Mouse (Mus musculus) CH12.LX (cell line): ENCODE results near the gene Otud7b. TPM values are rescaled to one million over a fixed set of nuclear protein-coding genes. Genes with fewer than 3 reads are reported as not detected.

Experiments
- DNase-seq: peaks from one replicate; pipeline ENCODE4 v3.0.0-alpha.2; 2013; ENCODE audit errors: extremely low read depth
- H3K27ac ChIP-seq: 2 replicates; pipeline ENCODE4 v1.5.1; 2012; ENCODE audit warnings: low read depth, mild to moderate bottlenecking, control low read depth, moderate library complexity; ENCODE audit not compliant: insufficient read depth
- H3K27me3 ChIP-seq: replicated peaks from 2 replicates; pipeline ENCODE3; 2012; ENCODE audit warnings: inconsistent platforms
- H3K36me3 ChIP-seq, 2 experiments: replicated peaks in 1 of 2; 2 replicates each; pipeline versions ENCODE3 to v1.6.1; 2012; ENCODE audit warnings: inconsistent platforms in 1 of 2, low read length in 1 of 2, mild to moderate bottlenecking in 1 of 2, mixed read lengths in 1 of 2, moderate library complexity in 1 of 2; ENCODE audit not compliant: control insufficient read depth in 1 of 2, insufficient read depth in 1 of 2
- H3K4me1 ChIP-seq, 2 experiments: 2 replicates each; pipeline ENCODE4 v1.6.1; 2012; ENCODE audit warnings: inconsistent platforms in 1 of 2, moderate library complexity in 1 of 2; ENCODE audit not compliant: insufficient read depth in 2 of 2, control insufficient read depth in 1 of 2
- H3K4me2 ChIP-seq: 2 replicates; pipeline ENCODE4 v1.6.1; 2012; ENCODE audit warnings: low read depth, mild to moderate bottlenecking, control low read depth; ENCODE audit not compliant: poor library complexity, insufficient read depth, severe bottlenecking
- H3K4me3 ChIP-seq, 3 experiments: fragments of 150-350 bp in 1 of 3; sonication (generic) in 1 of 3; replicated peaks in 1 of 3; 2 replicates each; pipeline versions ENCODE3 to v1.5.1; 2011 to 2012; ENCODE audit warnings: low read depth in 2 of 3, low read length in 2 of 3, mild to moderate bottlenecking in 2 of 3, moderate library complexity in 2 of 3, control low read depth in 1 of 3, improper control_type of control experiment in 1 of 3, inconsistent platforms in 1 of 3, mixed read lengths in 1 of 3; ENCODE audit not compliant: poor library complexity in 1 of 3
- H3K79me2 ChIP-seq: replicated peaks from 2 replicates; pipeline ENCODE4 v1.6.1; 2012; ENCODE audit warnings: mild to moderate bottlenecking, moderate library complexity; ENCODE audit not compliant: control insufficient read depth, poor library complexity, insufficient read depth, severe bottlenecking; ENCODE audit errors: extremely low read depth
- H3K9ac ChIP-seq: 2 replicates; pipeline ENCODE4 v1.6.1; 2012; ENCODE audit warnings: low read depth, mild to moderate bottlenecking, control low read depth, moderate library complexity; ENCODE audit not compliant: insufficient read depth
- H3K9me3 ChIP-seq: replicated peaks from 2 replicates; pipeline ENCODE3; 2012; ENCODE audit warnings: low read length, inconsistent platforms, mixed read lengths
- BHLHE40 ChIP-seq: IDR thresholded peaks from 2 replicates; pipeline ENCODE4 v1.6.1; 2011; ENCODE audit warnings: mild to moderate bottlenecking, low read depth, low read length, improper control_type of control experiment
- E2F4 ChIP-seq: IDR thresholded peaks from 2 replicates; pipeline ENCODE4 v1.6.1; 2011; ENCODE audit warnings: low read depth, low read length, improper control_type of control experiment; ENCODE audit not compliant: insufficient replicate concordance
- ETS1 ChIP-seq: conservative IDR thresholded peaks from 2 replicates; pipeline ENCODE4 v1.6.1; 2012; ENCODE audit warnings: low read depth, mild to moderate bottlenecking, inconsistent platforms, low read length, improper control_type of control experiment, moderate library complexity
- GABPA ChIP-seq: IDR thresholded peaks from 2 replicates; pipeline ENCODE4 v1.6.1; 2012; ENCODE audit warnings: low read depth, low read length, improper control_type of control experiment, inconsistent platforms; ENCODE audit not compliant: insufficient replicate concordance
- HCFC1 ChIP-seq: IDR thresholded peaks from 2 replicates; pipeline ENCODE4 v1.6.1; 2012; ENCODE audit warnings: low read depth, mild to moderate bottlenecking, inconsistent platforms, low read length, improper control_type of control experiment
- IRF4 ChIP-seq: IDR thresholded peaks from 2 replicates; pipeline ENCODE4 v1.6.1; 2014; ENCODE audit warnings: low read depth, mild to moderate bottlenecking, inconsistent platforms, low read length, improper control_type of control experiment
- MAFK ChIP-seq: IDR thresholded peaks from 2 replicates; pipeline ENCODE4 v1.6.1; 2011; ENCODE audit warnings: low read length, improper control_type of control experiment; ENCODE audit not compliant: insufficient replicate concordance
- MAX ChIP-seq: IDR thresholded peaks from 2 replicates; pipeline ENCODE4 v1.6.1; 2011; ENCODE audit warnings: low read length, improper control_type of control experiment
- MYC ChIP-seq: IDR thresholded peaks from 2 replicates; pipeline ENCODE4 v1.6.1; 2011; ENCODE audit warnings: low read depth, mild to moderate bottlenecking, improper control_type of control experiment, low read length
- NELFE ChIP-seq: IDR thresholded peaks from 2 replicates; pipeline ENCODE4 v1.6.1; 2011; ENCODE audit warnings: low read depth, low read length, improper control_type of control experiment
- NRF1 ChIP-seq: IDR thresholded peaks from 2 replicates; pipeline ENCODE4 v1.6.1; 2014; ENCODE audit warnings: low read depth, mild to moderate bottlenecking, inconsistent platforms, low read length, improper control_type of control experiment, moderate library complexity
- SIN3A ChIP-seq: IDR thresholded peaks from 2 replicates; pipeline ENCODE4 v1.6.1; 2012; ENCODE audit warnings: low read length, improper control_type of control experiment, inconsistent platforms
- TBP ChIP-seq: conservative IDR thresholded peaks from 2 replicates; pipeline ENCODE4 v1.6.1; 2011; ENCODE audit warnings: low read depth, low read length, improper control_type of control experiment
- UBTF ChIP-seq: IDR thresholded peaks from 2 replicates; pipeline ENCODE4 v1.6.1; 2012; ENCODE audit warnings: low read depth, mild to moderate bottlenecking, inconsistent platforms, low read length, improper control_type of control experiment, moderate library complexity
- USF1 ChIP-seq: IDR thresholded peaks from 2 replicates; pipeline ENCODE4 v1.6.1; 2014; ENCODE audit warnings: low read depth, mild to moderate bottlenecking, inconsistent platforms, low read length, improper control_type of control experiment
- USF2 ChIP-seq: conservative IDR thresholded peaks from 2 replicates; pipeline ENCODE4 v1.6.1; 2011; ENCODE audit warnings: low read depth, low read length, improper control_type of control experiment
- ZC3H11A ChIP-seq: IDR thresholded peaks from 2 replicates; pipeline ENCODE4 v1.6.1; 2012; ENCODE audit warnings: low read depth, mild to moderate bottlenecking, inconsistent platforms, low read length, improper control_type of control experiment
- ZKSCAN1 ChIP-seq: IDR thresholded peaks from 2 replicates; pipeline ENCODE4 v1.6.1; 2012; ENCODE audit warnings: low read depth, inconsistent platforms, low read length, improper control_type of control experiment, borderline replicate concordance
- dilution Hi-C: fragments of 300-500 bp; cut with MboI; formaldehyde crosslinking; loops from 2 replicates; pipeline ENCODE4 v1.14.3; 2020; ENCODE audit warnings: low sequenced_read_pairs; ENCODE audit not compliant: extremely low pct_unique_long_range_greater_than_20kb, extremely low pct_ligation_motif_present
- in situ Hi-C: fragments of 300-500 bp; cut with MboI; formaldehyde crosslinking; loops from 3 replicates; pipeline ENCODE4 v1.14.3; 2019; ENCODE audit warnings: low sequenced_read_pairs, low pct_ligation_motif_present, low pct_unique_long_range_greater_than_20kb, mixed read lengths
- polyA plus RNA-seq: library from polyadenylated mRNA; unstranded; fragments of >175 nt; gene quantifications from 2 replicates; pipeline ENCODE4 v1.2.1, GENCODE M21; 2012; ENCODE audit warnings: low read depth; ENCODE audit not compliant: insufficient read length
- total RNA-seq, 2 experiments: library from RNA; depleted of rRNA; stranded (reverse); fragments of 300-350 nt in 1 of 2; fragments of >200 nt in 1 of 2; gene quantifications; 2 replicates each; pipeline ENCODE4 v1.2.3; 2012 to 2014

Otud7b gene
- total and polyA plus RNA-seq, 3 experiments = 12.3 to 17.7 (median 14.9) TPM

DNA sequence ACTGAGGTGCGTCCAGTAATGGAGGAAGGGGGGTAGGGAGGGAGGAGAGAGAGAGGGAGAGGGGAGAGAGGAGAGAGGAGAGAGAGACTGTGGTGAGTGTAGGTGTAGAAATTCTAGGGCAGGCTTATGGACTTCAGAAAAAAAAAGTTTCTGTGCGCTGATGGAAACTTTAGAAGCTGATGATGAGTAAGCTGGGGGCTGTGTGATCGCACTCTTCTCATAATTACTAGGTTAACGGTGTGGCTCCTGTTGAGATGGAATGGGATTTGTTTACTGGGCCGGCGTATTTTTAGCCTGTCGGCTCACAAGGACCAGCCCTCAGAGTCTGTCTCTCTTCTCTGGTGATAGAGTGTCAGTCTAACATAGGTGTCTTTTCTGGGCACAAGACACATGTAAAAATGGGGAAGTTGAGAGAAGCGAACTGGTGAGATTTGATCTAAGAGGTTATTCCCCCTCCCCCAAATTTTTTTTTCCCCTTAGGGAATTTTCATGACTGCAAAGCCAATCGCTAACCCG lies 963 bp downstream of the Otud7b start (continued):
- TF ChIP-seq USF1 (no peak), ZKSCAN1 (no peak), MAFK (no peak), SIN3A (peak; percentile 30; the same call in 1 of the 2 replicates), MYC (peak; percentile 77), NELFE (no peak), USF2 (no peak), MAX (0 out of 2 replicates have a peak, but pooled peaks have one; percentile 63), TBP (0 out of 2 replicates have a peak, but pooled peaks have one; percentile 43), UBTF (no peak)

DNA sequence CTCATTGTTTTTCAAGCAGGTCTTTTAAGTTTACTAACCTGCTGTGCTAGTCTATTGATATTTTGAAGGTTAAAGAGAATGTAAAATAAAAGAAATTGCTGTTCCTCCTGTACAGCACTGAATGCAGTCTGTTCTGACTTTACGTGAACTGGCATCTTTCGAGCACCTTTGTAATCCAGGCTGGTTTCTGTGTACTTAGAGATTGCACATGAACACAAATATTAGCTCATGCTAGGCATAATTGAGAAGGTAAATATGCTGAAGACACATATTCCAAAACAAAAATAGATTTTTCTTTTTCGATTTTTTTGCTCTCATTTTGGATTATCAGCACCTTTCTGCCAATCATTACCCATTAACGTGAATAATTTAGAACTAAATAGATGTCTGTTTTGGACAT lies 1.8 kb downstream of the Otud7b start:
- dilution Hi-C loops = no loop called here
- Histone ChIP-seq H3K27me3 (no peaks in the 10 kb centered on the region), H3K4me3 (peak overlapping the region in 2 of 3 experiments; percentile 81 to 86), H3K4me2 (peak overlapping the region; percentile 67; the same call in 1 of the 2 replicates), H3K9me3 (no peaks in the 10 kb centered on the region), H3K9ac (peak overlapping the region; percentile 61; the same call in 1 of the 2 replicates), H3K79me2 (peaks cover 28% of the 10 kb centered on the region), H3K27ac (no peak overlapping the region), H3K36me3 (peaks cover 0 to 29% of the 10 kb centered on the region in 2 experiments), H3K4me1 (peaks cover 8 to 45% of the 10 kb centered on the region in 2 experiments)
- TF ChIP-seq ETS1 (no peak), GABPA (no peak), HCFC1 (no peak), BHLHE40 (no peak), USF1 (no peak), NELFE (no peak), TBP (no peak)
- DNase-seq = no peak
- in situ Hi-C loops = no loop called here

DNA sequence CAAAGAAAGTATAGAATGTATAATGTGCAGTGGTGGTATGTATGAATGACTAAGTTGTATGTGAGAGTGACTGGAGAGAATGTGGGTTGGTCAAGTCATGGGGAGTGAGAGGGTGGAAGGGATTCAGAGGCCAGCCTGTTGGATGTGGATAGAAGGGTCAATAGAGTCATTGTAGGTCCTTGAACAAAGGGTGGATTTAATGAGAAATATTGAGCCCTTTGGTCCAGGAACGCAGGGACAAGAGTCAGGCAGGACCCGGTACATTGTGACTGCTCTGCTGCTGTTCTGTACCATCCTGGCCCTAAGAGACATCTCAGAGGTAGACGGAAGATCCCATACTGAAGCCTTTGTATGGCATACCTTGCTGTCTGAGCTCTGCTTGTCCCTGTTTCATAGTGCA lies 4.0 kb downstream of the Otud7b start:
- DNase-seq = no peak
- Histone ChIP-seq H3K9me3 (no peaks in the 10 kb centered on the region), H3K36me3 (peaks cover 2 to 42% of the 10 kb centered on the region in 2 experiments), H3K27me3 (no peaks in the 10 kb centered on the region), H3K27ac (no peak overlapping the region), H3K9ac (no peak overlapping the region), H3K4me3 (no peak overlapping the region), H3K4me2 (no peak overlapping the region; the same call in 1 of the 2 replicates), H3K79me2 (peaks cover 36% of the 10 kb centered on the region), H3K4me1 (peaks cover 0 to 34% of the 10 kb centered on the region in 2 experiments; a peak in 3 of 4 replicates)
- no peak for TF ChIP-seq UBTF
- TF ChIP-seq IRF4 = no peak
- no peak for TF ChIP-seq MYC
- TF ChIP-seq E2F4 = no peak
- TF ChIP-seq ZC3H11A = no peak
- no peak for TF ChIP-seq NRF1
- in situ Hi-C loops = no loop called here
- dilution Hi-C loops = no loop called here
